In genomic region chr5:119683861-119684260, GRCm38 (mm10) we compare ENCODE assay signal across 25 mouse cellular contexts. TPM values are rescaled to one million over a fixed set of nuclear protein-coding genes. Genes with fewer than 3 reads are reported as not detected.
DNase-seq lines count a peak whose midpoint lies in the region; ATAC-seq lines count a peak whose summit lies in the region.
"Had no signal": no experiment of that assay in that cellular context is flagged by ENCODE, and none has a peak within 500 bp of the region (broad histone marks: within the 10 kb centered on the region; RNA-seq: fewer than 3 reads in every experiment).

No protein-coding gene starts in this region.

- 33% methylated on average over 5 of the region's 5 CpGs for WGBS in limb, embryonic 12.5 days
- WGBS in limb, embryonic 10.5 days, result 27% methylated on average over 5 of the region's 5 CpGs

- H3K4me2 ChIP-seq in limb, embryonic 12.5 days, result no peak overlapping the region; the same call in 1 of the 2 replicates
- H3K4me2 ChIP-seq: heart, embryonic 15.5 days; limb, embryonic 15.5 days; midbrain, embryonic 13.5 days; neural tube, embryonic 13.5 days had no signal

- no peak overlapping the region for H3K9ac ChIP-seq in limb, embryonic 12.5 days (replicated peaks)
- H3K9ac ChIP-seq: heart, embryonic 15.5 days; limb, embryonic 15.5 days; liver, embryonic 15.5 days; midbrain, embryonic 13.5 days; neural tube, embryonic 13.5 days had no signal

- H3K9me3 ChIP-seq in limb, embryonic 12.5 days, result no peaks in the 10 kb centered on the region
- H3K9me3 ChIP-seq in limb, embryonic 10.5 days (replicated peaks), result no peaks in the 10 kb centered on the region
- H3K9me3 ChIP-seq: heart, embryonic 15.5 days; limb, embryonic 15.5 days; liver, embryonic 15.5 days; midbrain, embryonic 13.5 days; neural tube, embryonic 13.5 days had no signal

- H3K27ac ChIP-seq in limb, embryonic 12.5 days, result peak overlapping the region; percentile 83; the same call in 1 of the 2 replicates
- H3K27ac ChIP-seq in limb, embryonic 10.5 days, result no peak overlapping the region
- H3K27ac ChIP-seq: heart, embryonic 15.5 days; liver, embryonic 15.5 days; midbrain, embryonic 13.5 days; neural tube, embryonic 13.5 days had no signal

- peaks cover 16% of the 10 kb centered on the region for H3K36me3 ChIP-seq in limb, embryonic 12.5 days
- peaks cover 41% of the 10 kb centered on the region for H3K36me3 ChIP-seq in limb, embryonic 10.5 days
- H3K36me3 ChIP-seq: G1E; heart, embryonic 15.5 days; liver, embryonic 15.5 days; midbrain, embryonic 13.5 days; neural tube, embryonic 13.5 days had no signal

- H3K4me1 ChIP-seq in limb, embryonic 12.5 days (replicated peaks), result peaks cover 59% of the 10 kb centered on the region
- peaks cover 89% of the 10 kb centered on the region for H3K4me1 ChIP-seq in limb, embryonic 10.5 days

- ATAC-seq in limb, embryonic 12.5 days (ENCODE audit: insufficient number of reproducible peaks, insufficient read depth, low FRiP score, low TSS enrichment, low read depth), result no peak
- no peak for ATAC-seq in granulocyte monocyte progenitor cell, adult 5-6 weeks (replicated peaks; ENCODE audit: poor library complexity, severe bottlenecking)
- ATAC-seq in erythroblast, adult 5-6 weeks (replicated peaks; ENCODE audit: low FRiP score, poor library complexity, severe bottlenecking), result no peak
- ATAC-seq: activated CD4-positive, CD25-positive, alpha-beta regulatory T cell, adult 4 months; CD4-positive, CD25-positive, alpha-beta regulatory T cell, adult 4 months; forebrain, embryonic 16.5 days; hindbrain, embryonic 16.5 days; intestine, postnatal 0 days; midbrain, embryonic 13.5 days had no signal

- H3K27me3 ChIP-seq in limb, embryonic 12.5 days, result peaks cover 93% of the 10 kb centered on the region
- H3K27me3 ChIP-seq in limb, embryonic 10.5 days (ENCODE audit: low read depth, poor library complexity, severe bottlenecking), result peaks cover 92% of the 10 kb centered on the region

- H3K4me3 ChIP-seq in limb, embryonic 12.5 days (replicated peaks), result no peak overlapping the region
- no peak overlapping the region for H3K4me3 ChIP-seq in limb, embryonic 10.5 days
- H3K4me3 ChIP-seq: heart, embryonic 15.5 days; limb, embryonic 15.5 days; liver, embryonic 15.5 days; midbrain, embryonic 13.5 days; neural tube, embryonic 13.5 days had no signal

- peak; percentile 32 for DNase-seq in adrenal gland, adult 2 months
- DNase-seq in adrenal gland, adult 8-10 months, result no peak
- DNase-seq in limb, embryonic 10.5 days (ENCODE audit: low spot score), result no peak
- peak; percentile 45 for DNase-seq in urinary bladder, postnatal 14 days (ENCODE audit: low spot score)
- no peak for DNase-seq in urinary bladder, postnatal 25 days (ENCODE audit: low spot score)
- DNase-seq: cerebellum, adult 8-10 months; gastrocnemius, postnatal 25 days; right cerebral cortex, adult 18-20 months; thymus, postnatal 14 days had no signal

RNA-seq across cellular contexts. Expression of gene Tbx3, which starts 13.4 kb away (rescaled TPM):
- total RNA-seq in adrenal gland, adult 2 months (2021), result 100 to 1,000 TPM; 285 to 315 TPM
- polyA plus RNA-seq in adrenal gland, adult 2 months (2012; rRNA removed), result 854 and 965 TPM in 2 replicates
- total RNA-seq in adrenal gland, adult 8-10 months (2022), result 100 to 1,000 TPM; 299 to 549 (median 400) TPM
- 38.3 and 42.4 TPM in 2 replicates for polyA plus RNA-seq in limb, embryonic 12.5 days (2016; fragmentation: Nextera tagmentation; extraction: Ambion mirVana)
- polyA plus RNA-seq in limb, embryonic 10.5 days (2016; fragmentation: Nextera tagmentation; extraction: Ambion mirVana), result 50.1 and 55.3 TPM in 2 replicates
- not detected in 2 replicates for total RNA-seq in granulocyte monocyte progenitor cell, adult 5-6 weeks (2014; fragmentation: Nextera tagmentation)
- not detected in 2 replicates for total RNA-seq in granulocyte monocyte progenitor cell, adult 5-6 weeks (2017)
- total RNA-seq in erythroblast, adult 5-6 weeks (2015; ENCODE audit: low replicate concordance), result not detected in 2 replicates
- not detected in 2 replicates for total RNA-seq in erythroblast, adult 5-6 weeks (2017; ENCODE audit: low replicate concordance)
- total RNA-seq: common myeloid progenitor, adult 5-6 weeks; hematopoietic stem cell, adult 5-6 weeks had no signal
- polyA plus RNA-seq: activated CD4-positive, CD25-positive, alpha-beta regulatory T cell, adult 4 months; G1E had no signal

Comparison
In these comparisons a context has a peak if more than half of its experiments do, and no peak if none do; other contexts are left out.
1. DNase-seq: peak in adrenal gland, adult 2 months (single experiment) and urinary bladder, postnatal 14 days (single experiment); none in adrenal gland, adult 8-10 months (single experiment), limb, embryonic 10.5 days (single experiment) and urinary bladder, postnatal 25 days (single experiment).
2. RNA of gene Tbx3, which starts 13.4 kb away (total RNA-seq): 299 to 549 TPM in adrenal gland, adult 8-10 months and 285 to 315 TPM in adrenal gland, adult 2 months; not detected in granulocyte monocyte progenitor cell, adult 5-6 weeks and not detected in erythroblast, adult 5-6 weeks; every median in the first group is over 100 times any median in the second.